Mouse (Mus musculus): Measurements from ENCODE around the gene Etfrf1. TPM values are rescaled to one million over a fixed set of nuclear protein-coding genes. Genes with fewer than 3 reads are reported as not detected.

Gene Etfrf1
- polyA plus RNA-seq, 1 experiment: 524 TPM

- Histone ChIP-seq H3K4me1 (ENCODE audit: control insufficient read depth, insufficient read depth, insufficient read length, low read length) (peaks cover 3% of the 10 kb centered on the region), H3K4me3 (ENCODE audit: insufficient read depth, low read depth, low read length) (peak within 1 kb of the TSS; percentile 99)
Measured at GRCm38 (mm10) chr6:145250185-145250791, 39.4 kb downstream of the Etfrf1 start, which contains the start of gene Kras. Kras (minus strand) TSS chr6:145250239.

GRCm38 (mm10) chr6:145250820-145251219 is 39.9 kb downstream of the Etfrf1 start:
- Histone ChIP-seq H3K4me3 (ENCODE audit: insufficient read depth, low read depth, low read length) (peak overlapping the region; percentile 99), H3K27ac (replicated peaks; ENCODE audit: low read depth, low read length) (peak overlapping the region; percentile 63; the same call in 1 of the 2 replicates)

More at GRCm38 (mm10) chr6:145250185-145250791, 39.4 kb downstream of the Etfrf1 start, which contains the start of gene Kras:
- peak within 1 kb of the TSS; percentile 64 for H3K27ac ChIP-seq (replicated peaks; ENCODE audit: low read depth, low read length)

GRCm38 (mm10) chr6:145255952-145256700 is 45.2 kb downstream of the Etfrf1 start:
- peaks cover 4% of the 10 kb centered on the region; the same call in 1 of the 2 replicates for H3K4me1 ChIP-seq (ENCODE audit: control insufficient read depth, insufficient read depth, insufficient read length, low read length)
- H3K27ac ChIP-seq (replicated peaks; ENCODE audit: low read depth, low read length): no peak overlapping the region
- no peak overlapping the region for H3K4me3 ChIP-seq (ENCODE audit: insufficient read depth, low read depth, low read length)

More at GRCm38 (mm10) chr6:145250820-145251219, 39.9 kb downstream of the Etfrf1 start:
- peaks cover 3% of the 10 kb centered on the region for H3K4me1 ChIP-seq (ENCODE audit: control insufficient read depth, insufficient read depth, insufficient read length, low read length)

GRCm38 (mm10) chr6:145256701-145257073 is 45.8 kb downstream of the Etfrf1 start:
- Histone ChIP-seq H3K4me1 (ENCODE audit: control insufficient read depth, insufficient read depth, insufficient read length, low read length) (peaks cover 4% of the 10 kb centered on the region; the same call in 1 of the 2 replicates), H3K4me3 (ENCODE audit: insufficient read depth, low read depth, low read length) (no peak overlapping the region), H3K27ac (replicated peaks; ENCODE audit: low read depth, low read length) (no peak overlapping the region)

- H3K4me1 ChIP-seq (ENCODE audit: control insufficient read depth, insufficient read depth, insufficient read length, low read length): no peaks in the 10 kb centered on the region
- no peak overlapping the region for H3K27ac ChIP-seq (replicated peaks; ENCODE audit: low read depth, low read length)
- H3K4me3 ChIP-seq (ENCODE audit: insufficient read depth, low read depth, low read length): no peak overlapping the region
Measured at GRCm38 (mm10) chr6:145262314-145262713, 51.4 kb downstream of the Etfrf1 start.

Other genes starting within 250 kb of the Etfrf1 start
- 0.48 and 0.96 TPM in 2 replicates for gene Bcat1, start 134.9 kb upstream of the Etfrf1 start, polyA plus RNA-seq (2012; ENCODE audit: insufficient read depth, insufficient read length, missing spikeins)
- gene Lrmp, start 95.5 kb upstream of the Etfrf1 start, polyA plus RNA-seq (2012; ENCODE audit: insufficient read depth, insufficient read length, missing spikeins): 1.9 and 2.2 TPM in 2 replicates
- gene Casc1, start 129 bp upstream of the Etfrf1 start, polyA plus RNA-seq (2012; ENCODE audit: insufficient read depth, insufficient read length, missing spikeins): not detected in 2 replicates
- gene Kras, start 39.1 kb downstream of the Etfrf1 start, polyA plus RNA-seq (2012; ENCODE audit: insufficient read depth, insufficient read length, missing spikeins): 17.6 and 20.4 TPM in 2 replicates

Measured in brown adipose tissue, adult 24 weeks (tissue).